Mouse (Mus musculus) kidney, postnatal 4 days (tissue): Measurements from ENCODE around the gene Plekha1.

ENCODE experiments used
- DNase-seq, 2 experiments: peaks; one replicate each; pipeline ENCODE4 v3.0.0; 2021; ENCODE audit warnings: mixed read lengths in 2 of 2

The Plekha1 gene

GRCm38 (mm10) chr7:130860721-130861142 is 4.8 kb upstream of the Plekha1 start:
- peak; percentile 51 to 57 for DNase-seq

- DNase-seq, result peak; percentile 26 to 43
Observed at GRCm38 (mm10) chr7:130862501-130862900, 3.1 kb upstream of the Plekha1 start.

- no peak for DNase-seq
Observed at GRCm38 (mm10) chr7:130864711-130865110, 845 bp upstream of the Plekha1 start.

GRCm38 (mm10) chr7:130866640-130867039 is 1.1 kb downstream of the Plekha1 start:
- DNase-seq, result no peak

- peak in 1 of 2 experiments; percentile 10 for DNase-seq
Observed at GRCm38 (mm10) chr7:130867256-130867655, 1.7 kb downstream of the Plekha1 start.

GRCm38 (mm10) chr7:130884161-130884560 is 18.6 kb downstream of the Plekha1 start:
- no peak for DNase-seq

- no peak for DNase-seq
Observed at GRCm38 (mm10) chr7:130886246-130886645, 20.7 kb downstream of the Plekha1 start.

GRCm38 (mm10) chr7:130887946-130888345 is 22.4 kb downstream of the Plekha1 start:
- DNase-seq, result no peak

- DNase-seq, result no peak
Observed at GRCm38 (mm10) chr7:130890871-130891270, 25.3 kb downstream of the Plekha1 start.

- no peak for DNase-seq
Observed at GRCm38 (mm10) chr7:130892973-130893372, 27.4 kb downstream of the Plekha1 start.

GRCm38 (mm10) chr7:130894931-130895617 is 29.5 kb downstream of the Plekha1 start:
- DNase-seq, result peak; percentile 36 to 39

- DNase-seq, result no peak
Observed at GRCm38 (mm10) chr7:130895618-130895945, 30.0 kb downstream of the Plekha1 start.

- no peak for DNase-seq
Observed at GRCm38 (mm10) chr7:130896064-130896463, 30.5 kb downstream of the Plekha1 start.

- DNase-seq, result no peak
Observed at GRCm38 (mm10) chr7:130897201-130897600, 31.6 kb downstream of the Plekha1 start.

GRCm38 (mm10) chr7:130898373-130898772 is 32.8 kb downstream of the Plekha1 start:
- peak; percentile 37 to 50 for DNase-seq

GRCm38 (mm10) chr7:130900233-130900848 is 34.8 kb downstream of the Plekha1 start:
- no peak for DNase-seq

GRCm38 (mm10) chr7:130902929-130903328 is 37.4 kb downstream of the Plekha1 start:
- no peak for DNase-seq

- DNase-seq, result no peak
Observed at GRCm38 (mm10) chr7:130903505-130904074, 38.0 kb downstream of the Plekha1 start.

- DNase-seq, result no peak
Observed at GRCm38 (mm10) chr7:130904571-130905365, 39.2 kb downstream of the Plekha1 start.

GRCm38 (mm10) chr7:130910841-130911240 is 45.3 kb downstream of the Plekha1 start:
- DNase-seq, result no peak

- DNase-seq, result no peak
Observed at GRCm38 (mm10) chr7:130914693-130915363, 49.3 kb downstream of the Plekha1 start.

- no peak for DNase-seq
Observed at GRCm38 (mm10) chr7:130918260-130918659, 52.7 kb downstream of the Plekha1 start.
